Mouse (Mus musculus) ES-E14 (cell line): ENCODE measurements around the gene Vwa1.

Source experiments
- CHD2 ChIP-seq: IDR thresholded peaks from 2 replicates; pipeline ENCODE4 v1.6.1; 2014; ENCODE audit warnings: mild to moderate bottlenecking, low read depth, low read length, inconsistent platforms
- HCFC1 ChIP-seq: IDR thresholded peaks from 2 replicates; pipeline ENCODE4 v1.6.1; 2012; ENCODE audit warnings: low read length, inconsistent platforms, borderline replicate concordance; ENCODE audit not compliant: insufficient read depth
- MAFK ChIP-seq: IDR thresholded peaks from 2 replicates; pipeline ENCODE4 v1.6.1; 2014; ENCODE audit warnings: mild to moderate bottlenecking, low read depth, low read length, inconsistent platforms; ENCODE audit not compliant: insufficient read depth
- ZC3H11A ChIP-seq: IDR thresholded peaks from 2 replicates; pipeline ENCODE4 v1.6.1; 2012; ENCODE audit warnings: low read depth, mild to moderate bottlenecking, inconsistent platforms, low read length, borderline replicate concordance
- ZNF384 ChIP-seq: IDR thresholded peaks from 2 replicates; pipeline ENCODE4 v1.6.1; 2012; ENCODE audit warnings: low read depth, low read length, inconsistent platforms

DNA sequence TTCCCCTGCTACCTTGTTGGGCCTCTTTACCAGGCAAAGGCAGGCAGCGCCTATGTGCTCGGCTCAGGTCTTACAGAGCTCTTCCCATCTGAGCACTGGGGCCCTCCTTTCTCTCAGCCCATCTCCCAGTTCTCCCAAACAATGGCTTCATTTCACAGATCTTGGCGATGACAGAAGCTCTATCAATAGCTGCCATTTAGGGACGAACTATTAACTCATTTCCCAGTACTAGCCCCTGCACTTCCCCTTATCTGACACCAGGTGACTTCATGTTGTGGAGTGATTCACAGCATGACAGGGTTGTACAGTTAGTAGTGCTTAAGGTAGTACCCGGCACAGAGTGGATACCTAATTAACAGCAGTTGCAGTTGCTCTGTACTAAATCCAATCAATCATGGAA lies 11.3 kb upstream of the Vwa1 start, which contains the start of gene Tmem88b:
- TF ChIP-seq HCFC1: no peak
- TF ChIP-seq ZNF384: no peak
- no peak for TF ChIP-seq CHD2
- no peak for TF ChIP-seq ZC3H11A
- TF ChIP-seq MAFK: no peak
